Mouse (Mus musculus) embryonic facial prominence, embryonic 11.5 days (tissue): ENCODE results near the gene Gprc5c. TPM values are rescaled to one million over a fixed set of nuclear protein-coding genes. Genes with fewer than 3 reads are reported as not detected.

Source experiments
- ATAC-seq: fragments of 200-750 bp; cut with Nextera tagmentation; replicated peaks from 2 replicates; pipeline ENCODE4 v1.8.0; 2017; ENCODE audit warnings: low read depth; ENCODE audit not compliant: insufficient number of reproducible peaks, low FRiP score, low TSS enrichment
- DNase-seq: peaks from one replicate; pipeline ENCODE4 v3.0.0-alpha.2; 2015; ENCODE audit warnings: low spot score
- H3K27ac ChIP-seq: fragments of 300-500 bp; sonication (generic); replicated peaks from 2 replicates; pipeline ENCODE4 v1.5.1; 2014; ENCODE audit warnings: mild to moderate bottlenecking, low read depth, low read length, control low read depth
- H3K27me3 ChIP-seq: fragments of 300-500 bp; sonication (generic); 2 replicates; pipeline ENCODE4 v1.6.1; 2014; ENCODE audit warnings: mild to moderate bottlenecking, low read length, moderate library complexity, mixed read lengths; ENCODE audit not compliant: control insufficient read depth, insufficient read depth
- H3K36me3 ChIP-seq: fragments of 300-500 bp; sonication (generic); replicated peaks from 2 replicates; pipeline ENCODE4 v1.6.1; 2014; ENCODE audit warnings: low read depth, mild to moderate bottlenecking, low read length, moderate library complexity, mixed read lengths; ENCODE audit not compliant: control insufficient read depth, insufficient read depth
- H3K4me1 ChIP-seq: fragments of 300-500 bp; sonication (generic); 2 replicates; pipeline ENCODE4 v1.6.1; 2014; ENCODE audit warnings: low read length, mixed read lengths; ENCODE audit not compliant: control insufficient read depth, insufficient read depth
- H3K4me2 ChIP-seq: fragments of 300-500 bp; sonication (generic); 2 replicates; pipeline ENCODE4 v1.6.1; 2014; ENCODE audit warnings: low read depth, mild to moderate bottlenecking, control low read depth, low read length, moderate library complexity
- H3K4me3 ChIP-seq: fragments of 300-500 bp; sonication (generic); 2 replicates; pipeline ENCODE4 v1.5.1; 2014; ENCODE audit warnings: low read depth, low read length, control low read depth
- H3K9ac ChIP-seq: fragments of 300-500 bp; sonication (generic); replicated peaks from 2 replicates; pipeline ENCODE4 v1.6.1; 2014; ENCODE audit warnings: mild to moderate bottlenecking, control low read depth, low read length
- H3K9me3 ChIP-seq: fragments of 300-500 bp; sonication (generic); replicated peaks from 2 replicates; pipeline ENCODE4 v1.6.1; 2016; ENCODE audit warnings: mild to moderate bottlenecking, low read length, inconsistent platforms, mixed read lengths; ENCODE audit not compliant: control insufficient read depth
- WGBS: fragments of 180-500 bp; shearing (Covaris S2); extraction: QIAGEN DNeasy Blood & Tissue Kit; methylation state at CpG from one replicate; pipeline ENCODE4 v1.1.7; 2014; 5-methylcytosine and 5-hydroxymethylcytosine counted together
- polyA plus RNA-seq: library from polyadenylated mRNA; unstranded; fragments of >200 nt; fragmentation: Nextera tagmentation; extraction: Ambion mirVana; gene quantifications from 2 replicates; pipeline ENCODE4 v1.2.1, GENCODE M21; 2014

Gene Gprc5c
- polyA plus RNA-seq, 1 experiment from 2014 or later, result 31.5 TPM

DNA sequence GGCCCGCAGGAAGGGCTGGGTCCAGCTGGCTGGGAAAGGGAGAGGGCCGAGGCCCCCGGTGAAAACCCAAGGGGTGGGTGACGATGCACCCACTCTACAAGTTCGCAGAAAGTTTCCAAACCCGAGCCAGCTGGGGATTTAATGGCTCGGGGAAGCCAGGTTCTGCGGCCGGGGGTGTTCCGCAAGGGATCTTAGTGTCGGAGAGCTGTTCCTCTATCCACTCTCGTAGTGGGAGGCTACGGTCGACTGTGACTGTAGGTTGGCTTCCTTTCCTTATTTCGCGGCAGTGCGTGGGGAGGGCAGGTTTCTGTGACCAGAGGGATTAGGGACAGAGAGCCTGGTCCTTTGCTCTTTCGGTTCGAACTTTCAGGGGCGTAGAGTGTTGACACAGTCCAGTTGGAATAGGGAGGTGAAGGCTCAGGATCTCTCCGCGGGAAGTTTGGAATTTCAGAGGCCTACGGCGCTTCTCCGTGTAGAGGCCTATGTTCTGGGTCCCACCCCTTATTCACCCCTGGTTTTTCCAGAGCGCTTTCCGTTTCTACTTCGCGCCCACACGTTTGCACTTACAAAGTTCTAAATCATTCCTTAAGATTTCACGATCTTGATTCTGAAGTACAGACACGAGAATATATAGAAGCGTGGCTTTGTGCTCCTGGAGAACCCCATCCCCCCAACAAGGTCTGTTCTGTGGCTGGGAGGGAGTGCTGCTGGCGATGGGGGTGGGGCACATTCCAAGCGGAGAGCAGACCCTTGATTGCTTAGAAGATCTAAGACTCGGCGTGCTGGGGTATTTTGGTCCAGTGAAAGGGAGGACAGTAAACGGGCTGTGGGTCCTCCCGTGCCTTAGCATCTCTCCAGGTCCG lies 1.6 kb downstream of the Gprc5c start:
- DNase-seq (peak; percentile 81), ATAC-seq (peak; percentile 40; the same call in 1 of the 2 replicates)
- H3K27me3 ChIP-seq, result no peaks in the 10 kb centered on the region
- no peaks in the 10 kb centered on the region for H3K9me3 ChIP-seq
- H3K4me3 ChIP-seq, result peak overlapping the region; percentile 74
- 1% methylated on average over 40 of the region's 40 CpGs for WGBS
- H3K36me3 ChIP-seq, result no peaks in the 10 kb centered on the region
- H3K9ac ChIP-seq, result peak overlapping the region; percentile 89
- peak overlapping the region; percentile 96 for H3K4me2 ChIP-seq
- peak overlapping the region; percentile 38 for H3K27ac ChIP-seq
- peaks cover 11% of the 10 kb centered on the region for H3K4me1 ChIP-seq

DNA sequence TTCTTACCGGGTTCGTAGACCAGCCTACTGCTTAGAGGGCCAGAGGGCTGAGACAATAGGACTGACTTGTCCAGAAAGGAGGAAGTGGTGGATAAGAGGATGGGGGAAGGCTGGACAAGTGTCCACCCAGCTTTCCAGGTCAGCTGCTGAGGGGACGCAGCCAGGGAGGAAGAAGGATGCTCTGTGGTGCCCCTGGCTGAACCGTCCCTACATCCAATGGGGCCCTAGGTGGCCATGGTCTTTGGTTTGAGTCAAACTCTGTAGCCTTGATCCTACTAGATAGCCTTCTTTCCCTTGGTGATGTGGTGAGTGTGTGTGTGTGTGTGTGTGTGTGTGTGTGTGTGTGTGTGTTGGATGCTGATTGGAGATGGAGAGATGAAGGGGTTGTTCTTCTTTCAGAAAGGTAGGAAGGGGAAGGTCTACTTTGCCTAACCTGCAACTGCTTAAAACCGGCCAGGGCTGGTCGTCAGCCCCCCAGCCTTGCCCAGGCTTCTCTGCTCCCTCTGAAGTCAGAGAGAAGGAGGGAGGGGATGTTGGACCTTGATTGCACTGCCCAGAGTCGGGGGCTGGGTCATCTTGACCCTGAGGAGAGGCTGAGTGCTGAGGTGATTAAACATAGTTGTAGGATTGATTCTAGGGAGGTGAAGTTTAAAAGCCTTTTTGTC lies 2.4 kb downstream of the Gprc5c start:
- WGBS, result 5% methylated on average over 7 of the region's 7 CpGs
- peak overlapping the region; percentile 10; the same call in 1 of the 2 replicates for H3K27ac ChIP-seq
- ATAC-seq (no peak), DNase-seq (no peak)
- H3K27me3 ChIP-seq, result no peaks in the 10 kb centered on the region
- H3K9me3 ChIP-seq, result no peaks in the 10 kb centered on the region
- peak overlapping the region; percentile 89 for H3K9ac ChIP-seq
- no peaks in the 10 kb centered on the region for H3K36me3 ChIP-seq
- H3K4me1 ChIP-seq, result peaks cover 11% of the 10 kb centered on the region
- peak overlapping the region; percentile 96 for H3K4me2 ChIP-seq
- H3K4me3 ChIP-seq, result peak overlapping the region; percentile 74

DNA sequence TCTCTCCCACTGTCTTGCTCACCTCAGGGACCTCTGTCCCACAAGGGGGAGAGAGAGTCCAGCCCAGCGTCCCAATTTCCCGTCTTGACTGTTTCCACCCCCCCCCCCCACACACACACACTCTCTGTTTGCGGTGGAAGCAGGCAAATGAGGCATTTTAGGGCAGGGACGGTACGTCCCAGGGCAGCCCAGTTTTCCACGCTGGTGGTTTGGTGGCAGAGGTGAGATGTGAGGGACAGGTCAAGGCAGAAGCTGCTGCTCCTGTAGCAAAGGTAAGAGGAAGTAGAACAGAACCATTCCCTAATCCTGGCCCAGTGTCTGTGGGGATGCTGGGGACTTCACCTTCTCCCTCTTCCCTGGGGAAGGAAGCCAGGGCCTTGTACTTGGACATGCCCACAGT lies 3.6 kb downstream of the Gprc5c start:
- Histone ChIP-seq H3K9me3 (no peaks in the 10 kb centered on the region), H3K27me3 (no peaks in the 10 kb centered on the region), H3K27ac (no peak overlapping the region), H3K4me3 (no peak overlapping the region), H3K4me2 (no peak overlapping the region), H3K4me1 (peaks cover 10% of the 10 kb centered on the region), H3K36me3 (no peaks in the 10 kb centered on the region), H3K9ac (no peak overlapping the region)
- ATAC-seq (no peak), DNase-seq (no peak)
- 70% methylated on average over 6 of the region's 6 CpGs for WGBS

DNA sequence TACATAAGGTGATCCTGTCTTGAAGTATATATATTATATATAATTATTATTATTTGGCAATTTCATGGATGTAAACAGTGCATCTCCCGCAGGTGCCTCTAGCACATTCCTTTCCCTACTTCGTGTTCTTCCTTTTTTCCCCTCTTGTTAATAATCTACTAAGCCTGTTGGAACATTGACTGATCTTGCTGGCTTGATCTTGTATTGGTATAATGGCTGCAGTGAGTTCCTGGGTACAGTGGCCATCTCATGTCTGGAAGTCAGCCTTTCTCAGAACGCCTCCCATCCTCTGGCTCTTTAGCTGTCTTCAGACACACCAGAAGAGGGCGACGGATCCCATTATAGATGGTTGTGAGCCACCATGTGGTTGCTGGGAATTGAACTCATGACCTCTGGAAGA lies 5.2 kb downstream of the Gprc5c start:
- WGBS, result 96% methylated on average over 5 of the region's 5 CpGs
- no peaks in the 10 kb centered on the region; the same call in 1 of the 2 replicates for H3K4me1 ChIP-seq
- H3K4me3 ChIP-seq, result no peak overlapping the region
- no peaks in the 10 kb centered on the region for H3K36me3 ChIP-seq
- no peak overlapping the region for H3K4me2 ChIP-seq
- H3K27me3 ChIP-seq, result no peaks in the 10 kb centered on the region
- H3K9me3 ChIP-seq, result no peaks in the 10 kb centered on the region
- DNase-seq (no peak), ATAC-seq (no peak)
- no peak overlapping the region for H3K9ac ChIP-seq
- H3K27ac ChIP-seq, result no peak overlapping the region

DNA sequence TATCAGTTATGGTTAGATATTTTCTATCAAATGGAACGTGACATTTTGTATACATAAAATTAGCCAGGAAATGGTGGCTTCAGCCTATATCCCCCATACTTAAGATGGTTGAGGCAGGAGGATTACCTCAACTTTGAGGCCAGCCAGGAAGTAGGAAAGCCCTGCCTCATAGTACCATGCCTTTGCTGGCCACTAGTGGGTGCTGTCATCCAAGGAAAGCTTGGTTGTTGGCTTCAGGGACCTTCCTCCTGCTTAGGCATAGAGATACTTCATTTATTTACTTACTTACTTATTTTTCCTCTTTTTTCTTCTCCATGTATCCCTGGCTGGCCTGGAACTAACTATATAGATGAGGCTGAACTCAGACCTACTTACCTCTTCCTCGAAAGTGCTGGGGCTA lies 7.7 kb downstream of the Gprc5c start:
- no peak overlapping the region for H3K4me2 ChIP-seq
- no peaks in the 10 kb centered on the region for H3K27me3 ChIP-seq
- H3K4me3 ChIP-seq, result no peak overlapping the region
- no peak for DNase-seq
- WGBS, result 98% methylated on average over 2 of the region's 2 CpGs
- no peaks in the 10 kb centered on the region for H3K36me3 ChIP-seq
- no peak overlapping the region for H3K27ac ChIP-seq
- no peaks in the 10 kb centered on the region for H3K9me3 ChIP-seq
- ATAC-seq, result no peak
- no peaks in the 10 kb centered on the region for H3K4me1 ChIP-seq
- H3K9ac ChIP-seq, result no peak overlapping the region

DNA sequence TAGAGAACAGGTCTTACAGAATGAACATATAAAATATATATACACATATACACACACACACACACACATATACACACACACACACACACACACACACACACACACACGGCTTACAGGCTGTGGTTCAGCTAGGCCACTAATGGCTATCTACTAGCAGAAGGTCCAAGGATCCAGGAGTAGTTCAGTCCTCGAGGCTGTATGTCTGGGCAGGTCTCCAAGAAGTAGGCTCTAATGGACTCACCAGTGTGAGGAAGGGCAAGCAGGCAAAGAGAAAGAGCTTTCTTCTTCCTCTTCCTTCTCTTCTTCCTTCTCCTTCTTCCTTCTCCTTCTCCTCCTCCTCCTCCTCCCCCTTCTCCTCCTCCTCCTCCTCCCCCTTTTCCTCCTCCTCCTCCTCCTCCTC lies 10.1 kb downstream of the Gprc5c start:
- no peaks in the 10 kb centered on the region for H3K27me3 ChIP-seq
- H3K4me3 ChIP-seq, result no peak overlapping the region
- no peaks in the 10 kb centered on the region for H3K4me1 ChIP-seq
- H3K9ac ChIP-seq, result no peak overlapping the region
- no peaks in the 10 kb centered on the region for H3K9me3 ChIP-seq
- no peak for DNase-seq
- 85% methylated on average over 2 of the region's 2 CpGs for WGBS
- no peak for ATAC-seq
- no peak overlapping the region for H3K27ac ChIP-seq
- no peaks in the 10 kb centered on the region; the same call in 1 of the 2 replicates for H3K36me3 ChIP-seq
- no peak overlapping the region for H3K4me2 ChIP-seq

DNA sequence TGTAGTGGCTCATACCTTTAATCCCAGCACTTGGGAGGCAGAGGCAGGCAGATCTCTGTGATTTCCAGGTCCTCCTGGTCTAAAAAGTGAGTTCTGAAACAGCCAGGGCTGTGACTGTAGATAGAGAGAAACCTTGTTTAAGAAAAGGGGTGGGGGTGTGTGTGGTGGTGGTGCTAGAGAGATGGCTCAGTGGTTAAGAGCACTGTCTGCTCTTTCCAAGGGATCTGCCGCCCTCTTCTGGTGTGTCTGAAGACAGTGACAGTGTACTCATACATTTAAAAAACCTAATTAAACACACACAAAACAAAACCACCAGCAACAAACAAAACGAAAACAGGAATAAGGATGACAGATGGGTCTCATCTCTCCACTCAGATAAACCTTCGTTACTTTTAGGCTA lies 11.7 kb downstream of the Gprc5c start:
- Histone ChIP-seq H3K4me1 (peaks cover 4% of the 10 kb centered on the region), H3K36me3 (no peaks in the 10 kb centered on the region; the same call in 1 of the 2 replicates), H3K27ac (no peak overlapping the region), H3K9me3 (no peaks in the 10 kb centered on the region), H3K27me3 (no peaks in the 10 kb centered on the region), H3K9ac (no peak overlapping the region), H3K4me3 (no peak overlapping the region), H3K4me2 (no peak overlapping the region)
- WGBS, result 82% methylated on average over 3 of the region's 3 CpGs
- DNase-seq, result no peak
- ATAC-seq, result no peak

DNA sequence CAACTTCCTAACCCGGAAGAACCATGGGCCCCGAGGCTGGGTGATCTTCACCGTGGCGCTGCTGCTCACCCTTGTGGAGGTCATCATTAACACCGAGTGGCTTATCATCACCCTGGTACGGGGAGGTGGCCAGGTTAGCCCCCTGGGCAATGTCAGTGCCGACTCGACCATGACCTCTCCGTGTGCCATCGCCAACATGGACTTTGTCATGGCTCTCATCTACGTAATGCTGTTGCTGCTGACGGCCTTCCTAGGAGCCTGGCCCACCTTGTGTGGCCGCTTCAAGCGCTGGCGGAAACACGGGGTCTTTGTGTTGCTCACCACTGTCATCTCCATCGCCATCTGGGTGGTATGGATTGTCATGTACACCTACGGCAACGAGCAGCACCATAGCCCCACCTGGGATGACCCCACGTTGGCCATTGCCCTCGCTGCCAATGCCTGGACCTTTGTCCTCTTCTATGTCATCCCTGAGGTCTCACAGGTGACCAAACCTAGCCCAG lies 13.0 kb downstream of the Gprc5c start:
- 92% methylated on average over 21 of the region's 21 CpGs for WGBS
- Histone ChIP-seq H3K4me1 (peaks cover 4% of the 10 kb centered on the region), H3K4me2 (no peak overlapping the region), H3K4me3 (no peak overlapping the region), H3K27me3 (no peaks in the 10 kb centered on the region), H3K27ac (no peak overlapping the region), H3K9ac (no peak overlapping the region), H3K9me3 (no peaks in the 10 kb centered on the region), H3K36me3 (no peaks in the 10 kb centered on the region; the same call in none of the 2 replicates)
- ATAC-seq, result no peak
- no peak for DNase-seq
